Mouse (Mus musculus) CH12.LX (cell line): ENCODE measurements around the gene Nabp1.

Source experiments
- CHD2 ChIP-seq: IDR thresholded peaks from 2 replicates; pipeline ENCODE4 v1.6.1; 2011; ENCODE audit warnings: low read length, improper control_type of control experiment
- CTCF ChIP-seq, 2 experiments: IDR thresholded peaks in 1 of 2; conservative IDR thresholded peaks in 1 of 2; 2 replicates each; pipeline ENCODE4 v1.5.1; 2011 to 2012; ENCODE audit warnings: low read depth in 2 of 2, low read length in 2 of 2, improper control_type of control experiment in 1 of 2, inconsistent platforms in 1 of 2, mild to moderate bottlenecking in 1 of 2, moderate library complexity in 1 of 2
- EP300 ChIP-seq: IDR thresholded peaks from 2 replicates; pipeline ENCODE4 v1.6.1; 2011; ENCODE audit warnings: low read length, improper control_type of control experiment
- GABPA ChIP-seq: IDR thresholded peaks from 2 replicates; pipeline ENCODE4 v1.6.1; 2012; ENCODE audit warnings: low read depth, low read length, improper control_type of control experiment, inconsistent platforms; ENCODE audit not compliant: insufficient replicate concordance
- JUN ChIP-seq: IDR thresholded peaks from 2 replicates; pipeline ENCODE4 v1.6.1; 2011; ENCODE audit warnings: low read depth, mild to moderate bottlenecking, low read length, improper control_type of control experiment, moderate library complexity; ENCODE audit not compliant: insufficient read depth
- KAT2A ChIP-seq: IDR thresholded peaks from 2 replicates; pipeline ENCODE4 v1.6.1; 2012; ENCODE audit warnings: low read length, improper control_type of control experiment, inconsistent platforms; ENCODE audit not compliant: insufficient replicate concordance
- MAFK ChIP-seq: IDR thresholded peaks from 2 replicates; pipeline ENCODE4 v1.6.1; 2011; ENCODE audit warnings: low read length, improper control_type of control experiment; ENCODE audit not compliant: insufficient replicate concordance
- MAX ChIP-seq: IDR thresholded peaks from 2 replicates; pipeline ENCODE4 v1.6.1; 2011; ENCODE audit warnings: low read length, improper control_type of control experiment
- MXI1 ChIP-seq: IDR thresholded peaks from 2 replicates; pipeline ENCODE4 v1.6.1; 2011; ENCODE audit warnings: mild to moderate bottlenecking, low read depth, low read length, improper control_type of control experiment
- NELFE ChIP-seq: IDR thresholded peaks from 2 replicates; pipeline ENCODE4 v1.6.1; 2011; ENCODE audit warnings: low read depth, low read length, improper control_type of control experiment
- POLR2A ChIP-seq: IDR thresholded peaks from 2 replicates; pipeline ENCODE4 v1.6.1; 2011; ENCODE audit warnings: low read depth, mild to moderate bottlenecking, improper control_type of control experiment, low read length
- ZNF384 ChIP-seq: IDR thresholded peaks from 2 replicates; pipeline ENCODE4 v1.6.1; 2012; ENCODE audit warnings: low read depth, low read length, improper control_type of control experiment, inconsistent platforms

DNA sequence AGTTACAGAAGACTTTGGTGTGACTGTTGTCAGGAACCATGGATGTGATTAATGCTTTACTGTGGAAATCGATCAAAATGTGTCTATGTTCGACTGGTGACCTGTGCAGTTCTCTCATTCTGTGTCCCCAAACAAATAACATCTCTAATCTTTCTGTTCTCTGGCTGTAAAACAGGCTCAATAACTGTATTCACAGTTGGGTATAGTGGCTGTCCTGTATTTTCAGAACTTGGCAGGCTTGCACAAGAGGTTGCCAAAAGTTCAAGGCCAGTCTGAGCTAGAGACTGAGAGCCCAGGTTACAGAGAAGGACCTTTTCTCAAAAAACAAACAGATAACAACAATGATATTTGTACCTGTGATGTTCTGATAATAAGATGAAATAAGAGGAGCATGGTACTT, 34.1 kb upstream of the Nabp1 start:
- TF ChIP-seq MXI1 (no peak), NELFE (no peak), EP300 (no peak), POLR2A (no peak), CTCF (conservative IDR thresholded peaks at IDR 0.05 in 1 of 2, IDR thresholded peaks at IDR 0.05 in 1 of 2; ENCODE audit: low read depth in 2 of 2, low read length in 2 of 2) (no peak), CHD2 (no peak), GABPA (no peak), MAFK (no peak), ZNF384 (no peak), MAX (no peak), KAT2A (no peak), JUN (no peak)
